Mouse (Mus musculus): ENCODE measurements at regions not wholly inside any gene's neighbourhood (a gene's known extent, or its start where the extent isn't known, plus 50 kb on each side); places are given as distances from the start of the nearest gene placed in this dataset.

DNA sequence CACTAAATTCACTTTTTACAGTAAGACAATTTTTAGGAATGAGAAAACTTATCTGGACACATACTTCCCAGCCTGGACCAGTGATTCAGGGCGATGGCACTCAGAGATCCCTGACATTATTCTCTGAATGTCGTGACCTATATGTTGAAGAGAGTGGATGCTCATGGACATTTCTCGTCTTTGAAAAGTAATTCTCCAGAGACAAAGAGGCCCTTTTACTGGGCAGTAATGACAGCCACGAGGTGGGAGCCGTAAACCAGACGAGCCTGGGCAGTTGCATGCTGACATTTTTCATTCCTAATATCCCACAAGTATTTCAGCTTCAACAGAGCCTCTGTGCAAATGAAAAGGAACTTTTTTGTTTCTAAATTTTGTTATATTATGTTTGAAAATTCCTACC lies 1041.3 kb downstream of the Slc22a22 start:
- intact Hi-C loops (cut with DNase I) = no loop called here

DNA sequence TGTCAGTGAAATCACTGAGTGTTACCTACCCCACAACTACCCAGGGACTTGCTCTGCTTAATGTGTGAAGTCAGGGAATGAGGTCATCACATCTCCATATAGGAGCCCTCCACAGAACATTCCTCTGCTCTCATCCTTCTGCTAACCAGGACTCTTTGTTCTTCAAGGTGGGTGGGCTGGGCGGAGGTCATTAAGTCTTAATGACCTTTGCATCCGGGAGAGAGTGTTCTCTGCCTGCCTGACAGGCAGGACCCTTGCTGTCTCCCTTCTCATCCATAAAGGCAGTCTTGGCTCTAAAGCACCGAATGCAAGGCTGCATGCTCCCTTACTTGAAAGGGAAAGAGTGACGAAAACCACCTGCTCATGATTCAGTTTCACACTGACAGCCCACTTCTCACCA lies 1051.4 kb downstream of the Slc22a22 start:
- intact Hi-C loops (cut with DNase I) = no loop called here

DNA sequence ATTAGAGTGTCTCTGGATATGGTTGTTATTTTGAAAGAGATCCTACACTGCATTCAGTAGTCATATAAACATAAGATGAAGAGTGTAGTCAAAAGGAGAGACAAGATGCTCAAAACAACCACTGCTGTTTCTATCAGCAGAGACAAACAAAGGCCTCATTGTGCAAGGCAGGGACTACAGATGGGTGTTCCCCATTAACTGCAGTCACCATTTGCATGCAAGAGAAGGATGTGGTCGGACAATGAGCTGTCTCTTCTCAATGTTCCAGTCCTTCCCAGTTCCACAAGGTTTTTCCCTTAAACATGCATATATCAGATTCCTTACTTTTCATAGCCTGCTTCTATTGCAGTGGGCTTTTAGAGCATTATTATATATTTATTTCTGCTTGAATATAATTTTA lies 1056.7 kb downstream of the Slc22a22 start:
- intact Hi-C loops (cut with DNase I) = no loop called here

DNA sequence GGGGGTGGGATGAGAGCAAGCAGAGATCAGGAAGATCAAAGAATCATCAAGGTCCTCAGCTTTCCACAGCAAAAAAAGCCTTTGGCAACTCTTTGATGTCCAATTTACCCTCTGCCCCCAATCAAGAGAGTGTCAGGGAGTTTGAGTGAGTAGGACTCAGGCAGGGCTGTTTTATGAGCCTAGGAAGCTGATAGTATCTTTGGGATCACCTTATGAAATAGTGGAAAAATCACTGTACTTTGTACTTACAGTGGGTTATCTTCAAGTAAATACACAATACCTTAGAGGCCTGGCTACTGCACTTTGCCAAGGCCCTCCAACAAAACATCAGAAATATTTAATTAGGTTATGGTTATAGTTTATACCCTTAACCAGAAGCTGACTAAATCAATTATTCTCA lies 1085.4 kb downstream of the Slc22a22 start:
- intact Hi-C loops (cut with DNase I) = no loop called here

DNA sequence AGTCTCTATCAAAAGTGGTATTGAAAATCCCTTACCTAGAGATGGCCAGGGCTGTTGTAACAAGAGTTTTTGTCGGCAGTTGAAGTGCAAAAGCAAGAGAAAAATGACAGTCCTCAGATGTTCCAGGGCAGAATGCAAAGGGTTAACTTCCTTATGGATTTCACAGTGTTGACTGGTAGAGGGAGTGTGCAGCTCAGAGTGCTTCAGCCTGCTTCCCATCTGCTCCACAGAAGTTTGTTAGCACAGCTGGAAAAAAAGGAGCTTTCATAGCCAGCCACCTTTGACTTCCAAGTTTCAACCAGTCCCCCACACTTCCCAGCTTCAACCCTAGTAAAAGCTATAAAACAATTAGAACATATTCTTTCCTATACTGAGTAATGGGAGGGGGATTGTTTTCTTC lies 1098.9 kb downstream of the Slc22a22 start:
- intact Hi-C loops (cut with DNase I) = no loop called here

DNA sequence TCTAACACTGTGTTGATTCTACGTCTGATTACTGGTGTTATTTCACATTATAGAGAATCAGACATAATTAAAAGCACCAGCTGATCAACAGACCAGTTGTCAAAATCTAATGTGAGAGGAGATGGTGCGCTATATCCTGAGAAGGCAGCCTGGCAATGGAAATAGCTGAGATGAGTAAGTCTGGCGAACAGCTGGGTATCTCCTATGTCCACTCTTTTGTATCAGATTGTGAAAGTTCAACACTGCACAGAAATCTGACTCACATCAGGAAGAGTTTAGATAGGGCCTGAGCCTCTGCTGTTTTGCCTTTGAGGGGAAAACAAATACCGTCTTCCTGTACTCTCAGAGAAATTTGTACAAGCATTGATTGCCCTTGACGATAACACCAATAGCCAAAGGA lies 1126.5 kb downstream of the Slc22a22 start:
- intact Hi-C loops (cut with DNase I) = no loop called here

DNA sequence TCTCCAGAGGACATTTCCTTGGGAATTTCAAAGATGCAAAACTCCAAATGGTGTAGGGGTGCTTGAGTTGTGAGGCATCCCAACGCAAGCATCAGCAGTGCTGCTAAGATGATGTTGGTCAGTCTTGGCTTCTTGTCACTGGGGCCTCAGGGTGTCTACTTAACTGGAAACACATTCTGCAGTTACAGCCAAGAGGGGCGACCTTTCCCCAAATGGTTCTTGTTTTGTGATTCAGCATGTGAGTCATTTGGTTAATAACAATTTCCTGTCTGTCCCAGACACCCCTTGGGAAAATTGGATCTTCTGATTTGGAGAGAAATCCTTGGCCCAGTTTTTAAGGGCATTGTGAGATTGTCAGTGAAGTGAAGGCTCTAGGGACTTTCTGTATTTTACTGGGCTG lies 1131.3 kb downstream of the Slc22a22 start:
- intact Hi-C loops (cut with DNase I) = no loop called here

DNA sequence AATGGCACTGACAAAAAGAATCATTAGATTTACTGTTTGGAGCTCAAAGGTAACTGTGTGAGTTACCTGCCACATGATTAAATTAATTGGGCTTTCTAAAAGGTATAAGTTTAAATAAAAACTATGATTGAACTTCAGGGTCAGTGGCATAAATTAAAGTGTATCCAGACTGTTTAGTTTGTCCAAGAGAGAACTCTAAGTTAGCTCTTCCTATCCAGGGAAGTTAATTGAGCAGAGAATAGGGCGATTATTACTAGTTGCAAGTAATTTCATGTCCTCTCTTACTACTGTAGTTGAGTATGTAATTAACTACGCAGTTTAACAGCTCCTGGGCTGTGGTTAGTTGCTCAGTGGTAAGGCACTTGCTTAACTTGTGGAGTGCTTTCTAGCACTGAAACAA lies 1132.5 kb downstream of the Slc22a22 start:
- intact Hi-C loops (cut with DNase I) = loop anchor here (2.0 kb wide), 1 partner anchor 400 kb away; no protein-coding TSS in a partner anchor

DNA sequence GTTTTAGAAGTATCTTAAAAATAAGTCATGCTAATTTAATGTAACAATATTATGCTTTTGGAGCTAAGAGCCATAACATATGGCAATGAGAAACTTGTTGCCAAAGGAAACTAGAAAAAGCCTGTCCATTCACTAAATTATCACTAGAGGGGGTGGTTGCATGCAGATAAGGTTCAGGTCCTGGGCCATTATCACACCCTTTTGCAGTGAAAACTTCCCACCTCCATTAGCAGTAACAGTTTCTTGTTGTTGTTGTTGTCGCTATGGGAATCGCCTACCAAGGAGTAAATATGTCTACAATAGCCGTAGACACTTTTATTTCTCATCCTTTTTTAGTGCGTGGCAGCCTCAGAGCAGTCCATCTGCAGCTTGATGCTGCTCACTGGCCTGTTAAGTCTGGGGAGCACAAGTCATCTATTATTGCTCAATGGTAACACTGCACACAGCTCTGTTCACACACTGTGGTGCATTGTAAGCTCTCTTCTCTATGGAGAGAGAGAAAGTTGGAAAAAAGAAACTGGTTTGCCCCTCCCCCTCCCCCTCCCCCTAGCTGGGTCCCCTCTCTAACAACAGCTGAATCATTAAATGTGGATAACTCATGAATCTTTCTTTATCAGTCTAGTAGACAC lies 1133.0 kb downstream of the Slc22a22 start:
- intact Hi-C loops (cut with DNase I) = loop anchor here (2.0 kb wide), 1 partner anchor 400 kb away; no protein-coding TSS in a partner anchor

DNA sequence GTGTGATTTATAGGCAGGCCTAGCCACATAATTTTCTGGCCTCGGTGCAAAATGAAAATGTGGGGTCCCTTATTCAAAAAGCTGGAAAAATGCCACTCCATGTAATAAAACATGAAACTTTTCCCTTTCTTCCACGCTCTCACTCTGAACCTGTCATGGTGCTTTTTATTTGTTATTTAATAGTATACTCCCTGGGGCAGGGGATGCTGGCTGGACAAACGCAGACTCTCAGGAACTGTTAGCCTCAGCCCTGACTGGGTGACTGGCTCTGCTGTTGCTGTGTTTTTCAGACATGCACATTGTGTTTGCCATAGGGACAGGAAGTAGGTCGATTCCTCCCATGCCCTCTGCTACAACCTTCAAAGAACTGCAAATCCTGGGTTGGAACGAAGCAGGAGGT lies 1139.5 kb downstream of the Slc22a22 start:
- intact Hi-C loops (cut with DNase I) = loop anchor here (2.0 to 5.0 kb wide), 3 partner anchors 407 to 1174 kb away; no protein-coding TSS in a partner anchor

DNA sequence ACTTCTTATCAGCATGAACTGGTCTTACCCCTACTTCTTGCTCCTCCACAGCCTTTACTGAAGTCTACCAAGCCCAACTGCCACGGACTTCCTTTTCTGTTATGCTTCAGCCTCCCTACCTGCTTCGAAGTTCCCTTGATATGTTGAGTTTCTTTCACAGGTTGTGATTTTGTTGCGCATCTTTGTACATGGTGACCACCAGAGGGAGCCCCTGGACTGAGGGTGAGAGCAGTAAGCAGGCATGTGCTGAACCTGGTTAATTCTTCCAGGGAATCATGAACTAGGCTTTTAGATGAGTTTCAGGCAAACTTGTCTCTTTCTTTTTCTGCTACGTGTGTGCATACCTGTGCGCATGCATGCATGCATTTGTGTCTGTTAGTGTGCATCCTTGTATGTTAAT lies 1141.0 kb downstream of the Slc22a22 start:
- intact Hi-C loops (cut with DNase I) = loop anchor here (2.0 to 5.0 kb wide), 3 partner anchors 408 to 1176 kb away; no protein-coding TSS in a partner anchor

DNA sequence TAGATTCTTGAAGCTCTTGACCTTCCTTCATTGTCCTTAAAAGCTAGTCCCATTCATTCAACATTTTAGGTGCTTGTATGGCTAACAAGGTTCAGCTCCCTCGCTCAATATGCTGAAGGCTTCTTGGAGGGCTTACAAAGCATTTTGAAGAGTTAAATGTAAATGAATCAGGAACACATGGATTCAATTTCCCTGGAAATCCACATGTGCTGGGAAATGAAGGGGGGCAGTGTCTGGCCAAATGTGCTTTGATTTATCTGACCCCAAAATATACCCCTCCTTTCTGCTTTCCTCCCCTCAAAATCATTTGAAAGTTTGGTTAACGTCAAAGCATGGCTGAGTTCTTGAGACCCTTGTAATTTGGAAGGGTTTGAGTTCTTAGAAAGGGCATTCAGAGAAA lies 1142.4 kb downstream of the Slc22a22 start:
- intact Hi-C loops (cut with DNase I) = loop anchor here (5.0 kb wide), 2 partner anchors 522 to 1177 kb away; no protein-coding TSS in a partner anchor

DNA sequence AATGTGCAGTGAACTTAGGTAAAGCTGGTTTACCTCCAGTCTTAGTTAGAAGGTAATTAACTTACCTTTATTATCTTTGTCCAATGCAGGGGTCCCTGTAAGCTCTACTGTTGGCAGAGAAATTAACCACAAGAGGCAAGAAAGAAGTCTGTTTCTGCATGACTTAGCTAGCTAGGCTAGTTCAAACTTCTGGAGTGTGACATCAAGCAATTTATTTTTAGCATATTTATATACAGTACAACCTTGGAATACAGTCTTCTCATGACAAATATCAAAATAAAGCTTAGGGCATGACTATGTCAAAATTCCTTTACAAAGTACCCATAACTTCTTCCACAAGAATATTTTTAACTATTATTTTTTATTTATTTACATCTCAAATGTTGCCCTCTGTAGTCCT lies 1156.9 kb downstream of the Slc22a22 start:
- intact Hi-C loops (cut with DNase I) = no loop called here

DNA sequence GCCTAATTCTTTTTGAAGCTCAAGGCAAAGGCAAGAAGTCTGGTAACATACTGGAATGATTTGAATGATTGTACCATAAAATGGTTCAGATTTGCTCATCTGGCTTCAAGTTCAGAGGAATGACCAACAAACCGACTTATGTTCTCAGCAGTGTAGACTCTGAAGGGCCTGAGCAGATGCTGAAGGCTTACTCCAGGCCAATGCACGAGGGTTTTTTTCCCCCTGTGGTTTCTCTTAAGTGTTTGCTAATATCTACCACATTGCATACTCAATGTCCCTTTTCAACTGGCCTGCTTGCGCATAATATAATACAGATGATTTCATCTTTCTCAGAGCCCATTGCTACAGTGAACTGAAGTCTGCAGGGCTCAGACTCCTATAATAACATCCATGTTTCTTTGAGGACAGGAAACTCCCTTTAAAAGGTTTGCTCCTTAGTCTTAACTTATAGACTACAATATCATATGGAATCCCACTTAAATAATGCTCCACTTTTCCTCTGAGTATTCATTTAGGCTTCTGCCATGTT lies 1182.5 kb downstream of the Slc22a22 start:
- intact Hi-C loops (cut with DNase I) = no loop called here

DNA sequence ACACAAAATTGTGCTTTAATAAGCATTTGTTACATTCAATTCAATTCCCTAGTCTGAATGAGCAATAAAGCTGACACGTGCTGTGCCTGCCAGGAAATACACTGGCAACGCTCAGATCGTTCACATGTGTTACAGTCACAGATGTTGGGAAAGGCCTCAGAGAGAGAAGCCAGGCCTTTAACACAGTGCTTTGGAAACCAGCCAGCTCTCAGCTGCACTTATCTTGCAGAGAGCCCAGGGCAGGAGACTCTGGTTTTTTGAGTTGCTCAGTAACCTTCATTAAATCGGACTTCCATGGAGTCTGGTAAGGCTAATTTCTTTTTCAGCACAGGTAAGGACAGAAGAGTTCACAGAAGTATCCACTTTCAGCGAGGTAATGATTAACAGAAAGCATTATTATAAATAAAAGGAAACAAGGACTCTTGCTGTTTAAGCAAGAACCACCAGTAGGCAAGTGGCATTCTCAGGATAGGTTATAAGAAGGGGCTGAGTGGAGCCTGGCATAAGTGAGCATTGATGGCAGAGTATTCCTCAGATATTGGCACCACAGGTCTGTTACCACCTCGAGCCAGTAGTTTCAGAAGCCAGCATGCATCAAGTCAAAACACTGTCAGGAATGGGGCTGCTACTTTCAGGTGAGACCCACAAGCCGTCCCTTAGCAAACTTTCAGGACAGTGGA lies 1198.7 kb downstream of the Slc22a22 start:
- intact Hi-C loops (cut with DNase I) = no loop called here

DNA sequence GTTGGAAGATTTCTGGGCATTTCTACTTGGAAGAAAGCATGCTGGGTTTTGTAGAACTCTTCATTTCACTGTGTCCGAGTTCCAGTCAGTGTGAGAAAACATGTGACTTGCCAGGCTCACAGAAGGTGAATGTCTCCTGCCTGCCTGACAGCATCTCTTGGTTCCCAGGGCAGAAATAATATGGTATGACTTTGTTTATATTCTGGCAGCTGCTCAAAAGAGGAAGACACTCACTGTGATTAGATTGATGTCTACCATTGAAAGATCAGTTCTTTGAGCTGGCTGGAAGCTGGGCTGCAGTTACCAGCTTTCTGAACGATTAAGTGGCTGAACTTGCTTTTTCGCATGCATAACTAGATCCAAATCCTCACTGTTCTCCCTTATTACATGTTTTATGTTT lies 1199.4 kb downstream of the Slc22a22 start:
- intact Hi-C loops (cut with DNase I) = no loop called here

DNA sequence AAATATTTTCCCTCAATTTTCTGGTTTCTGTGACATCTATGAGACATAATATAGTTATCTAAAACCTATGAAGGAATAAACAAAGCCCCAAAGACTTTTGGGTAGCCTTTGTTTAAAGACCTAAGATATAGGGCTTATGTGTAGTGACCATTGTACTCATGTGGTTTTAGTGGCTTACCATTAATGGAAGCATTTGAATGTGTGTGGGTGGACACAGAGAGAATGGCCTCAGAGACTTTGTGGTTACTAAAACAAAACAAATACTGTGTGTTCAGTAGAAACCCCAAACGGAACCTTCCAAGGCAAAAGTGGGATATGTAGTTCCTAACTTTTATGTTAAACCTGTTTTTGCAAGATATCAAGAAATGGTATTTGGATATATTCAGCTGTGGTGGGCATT lies 1228.7 kb downstream of the Slc22a22 start:
- intact Hi-C loops (cut with DNase I) = no loop called here

DNA sequence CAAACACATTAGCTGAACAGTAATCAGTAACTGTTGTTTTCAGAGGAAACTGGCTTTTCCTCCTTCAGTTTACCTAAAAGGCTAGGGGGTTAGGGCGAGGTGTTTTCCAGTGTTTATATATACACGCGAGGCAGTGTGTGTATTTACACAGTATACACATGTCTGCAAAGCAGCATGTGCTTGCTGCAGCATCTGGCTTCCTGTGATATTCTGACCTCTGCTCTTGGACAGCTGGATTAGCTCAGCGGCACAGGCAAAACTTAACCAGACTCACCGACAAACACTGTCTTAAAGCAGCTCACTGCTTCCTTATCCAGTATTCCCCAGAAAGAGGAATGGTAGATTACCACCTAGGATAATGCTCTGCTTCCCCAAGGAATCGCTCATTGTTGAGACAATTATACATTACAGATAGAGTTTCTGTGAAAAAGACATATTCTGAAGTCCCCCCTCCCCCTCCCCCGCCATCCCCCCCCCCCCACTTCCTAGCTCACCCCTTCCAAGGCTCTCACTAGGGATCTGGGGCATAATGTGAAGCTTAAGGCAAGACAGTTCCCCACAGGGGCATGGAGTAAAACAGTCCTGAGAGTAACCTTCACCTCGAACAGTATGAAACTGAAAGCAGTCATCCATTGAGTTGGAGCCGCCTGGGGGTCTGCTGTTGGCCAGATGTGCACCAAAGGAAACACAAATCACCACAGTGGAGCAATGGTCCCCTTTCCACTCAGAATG lies 1233.3 kb downstream of the Slc22a22 start:
- intact Hi-C loops (cut with DNase I) = no loop called here

DNA sequence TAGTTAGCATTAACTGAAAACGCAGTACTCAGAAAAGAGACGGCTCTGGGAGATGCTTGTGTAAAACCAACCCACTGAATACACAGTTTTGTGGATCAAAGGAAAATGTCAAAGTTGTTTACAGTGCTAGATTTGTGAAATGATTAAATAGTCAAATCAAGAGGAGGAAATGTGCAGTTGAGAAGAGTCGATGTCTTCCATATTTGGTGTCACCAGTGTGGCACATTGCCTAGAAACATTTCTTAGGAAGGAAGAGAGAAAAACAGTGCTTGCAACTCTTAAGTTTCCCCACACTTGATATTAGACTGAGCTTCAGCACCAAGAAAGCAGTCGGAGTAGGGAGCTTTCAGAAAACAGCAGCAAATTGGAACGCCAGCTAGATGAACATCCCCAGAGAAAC lies 1274.9 kb downstream of the Slc22a22 start:
- intact Hi-C loops (cut with DNase I) = no loop called here

DNA sequence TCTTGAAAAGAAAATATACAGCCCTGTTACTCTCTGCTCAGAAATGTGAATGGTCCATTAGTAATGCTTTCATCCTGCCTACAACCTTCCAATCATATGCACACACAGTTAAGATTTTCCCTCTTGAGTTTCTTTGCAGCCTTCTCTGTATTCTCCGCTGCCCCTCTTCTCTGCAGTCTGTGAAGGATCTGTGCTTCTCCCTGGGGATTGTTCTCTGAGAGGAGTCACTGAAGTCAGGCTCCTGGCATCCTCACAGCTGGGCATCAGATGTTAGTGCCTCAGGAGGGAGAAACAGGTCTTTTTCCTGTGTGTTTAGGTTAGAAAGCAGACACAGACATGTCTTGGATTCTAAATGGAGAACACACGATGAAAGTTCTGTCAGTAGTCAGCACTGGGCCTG lies 1278.1 kb downstream of the Slc22a22 start:
- intact Hi-C loops (cut with DNase I) = no loop called here

DNA sequence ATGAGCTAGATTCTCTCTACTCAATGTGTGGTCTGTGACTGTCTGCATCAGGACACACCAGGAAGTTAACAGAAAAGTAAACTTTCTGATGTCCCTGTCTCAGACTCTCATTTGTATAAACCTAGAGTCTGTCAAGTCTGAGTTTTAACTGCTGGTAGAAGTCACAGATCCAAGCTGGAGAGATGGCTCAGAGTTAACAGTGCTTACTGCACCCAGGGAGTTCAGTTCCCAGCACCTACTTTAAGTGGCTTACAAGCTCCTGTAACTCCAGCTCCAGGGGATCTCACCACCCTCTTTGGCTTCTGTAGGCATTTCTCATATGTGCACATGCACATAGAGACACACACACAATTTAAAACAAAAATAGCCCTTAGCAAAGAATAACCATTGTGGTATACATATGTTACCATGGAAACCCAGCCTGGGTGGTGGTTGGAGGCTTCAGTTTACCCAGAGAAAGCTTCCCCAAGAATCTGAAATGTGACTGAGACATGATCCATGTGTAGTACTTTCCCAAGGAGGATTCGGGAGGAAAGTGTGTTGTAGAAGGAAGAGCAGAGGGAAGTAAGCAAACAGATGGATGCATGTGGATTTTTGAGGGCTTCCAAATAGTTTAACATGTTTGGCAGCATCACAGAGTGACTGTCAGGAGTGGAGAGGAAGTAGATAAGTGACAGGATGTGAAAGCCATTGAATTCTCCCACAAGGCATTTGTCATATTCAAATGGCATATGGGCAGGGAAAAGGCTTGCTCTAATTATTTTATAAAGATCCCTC lies 1279.8 kb downstream of the Slc22a22 start:
- intact Hi-C loops (cut with DNase I) = no loop called here

All from adrenal gland (tissue).